Mouse (Mus musculus) E14TG2a.4 (cell line): ENCODE data around the gene Gne.
"Not testable (repeated sequence)": the region's sequence is repeated elsewhere in the genome, so short reads cannot be mapped to it uniquely, and the experiment has no call there.

Experiments
- H3K27me3 ChIP-seq: 2 replicates; pipeline ENCODE4 v1.6.1; 2014; ENCODE audit warnings: low read length, control low read depth; ENCODE audit not compliant: insufficient read depth
- H3K36me3 ChIP-seq: 2 replicates; pipeline ENCODE4 v1.6.1; 2014; ENCODE audit warnings: low read length, control low read depth; ENCODE audit not compliant: insufficient read depth
- H3K4me1 ChIP-seq: replicated peaks from 2 replicates; pipeline ENCODE4 v1.6.1; 2014; ENCODE audit warnings: low read depth, low read length, control low read depth
- H3K4me3 ChIP-seq: replicated peaks from 2 replicates; pipeline ENCODE4 v1.5.1; 2014; ENCODE audit warnings: mild to moderate bottlenecking, low read length
- H3K9me3 ChIP-seq: 2 replicates; pipeline ENCODE4 v1.6.1; 2014; ENCODE audit warnings: low read length, control low read depth
- CTCF ChIP-seq: conservative IDR thresholded peaks from 2 replicates; pipeline ENCODE4 v1.5.1; 2014; ENCODE audit warnings: low read length
- NANOG ChIP-seq: IDR thresholded peaks from 2 replicates; pipeline ENCODE4 v1.6.1; 2014; ENCODE audit warnings: borderline replicate concordance, low read length, mixed read lengths
- POU5F1 ChIP-seq: IDR thresholded peaks from 2 replicates; pipeline ENCODE4 v1.6.1; 2014; ENCODE audit warnings: low read length, borderline replicate concordance

Gne gene

DNA sequence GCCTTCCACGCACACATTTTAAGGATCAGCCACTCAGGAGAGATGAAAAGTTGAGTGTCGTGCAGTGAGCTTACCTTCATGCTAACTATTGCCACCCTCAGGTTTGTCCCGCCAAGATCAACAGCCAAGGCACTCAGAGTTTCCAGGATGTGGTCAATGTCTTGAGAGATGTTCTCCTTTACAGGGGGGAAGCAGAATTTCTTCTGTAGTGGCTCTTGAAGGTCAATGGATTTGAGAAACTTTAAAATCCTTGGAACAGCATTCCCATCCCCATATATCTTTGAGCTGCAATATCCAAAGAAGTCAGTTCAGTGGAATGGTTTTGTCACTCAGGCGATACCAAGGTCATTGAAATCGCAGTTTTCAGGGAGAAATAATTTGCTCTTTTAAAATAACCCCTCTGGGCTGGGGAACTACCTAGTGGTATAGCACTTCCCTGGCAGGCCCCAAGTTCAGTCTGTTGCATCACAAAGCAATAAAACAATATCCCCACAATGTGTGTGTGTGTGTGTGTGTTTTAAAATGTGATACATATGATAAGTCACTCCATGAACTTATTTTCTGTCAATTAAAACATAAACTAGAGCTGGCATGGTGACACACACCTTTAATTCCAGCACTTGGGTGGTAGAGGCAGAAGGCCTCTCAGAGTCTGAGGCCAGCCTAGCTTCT is 39.2 kb downstream of the Gne start:
- Histone ChIP-seq H3K27me3 (0 out of 2 replicates have a peak, but pooled peaks cover 14% of the 10 kb centered on the region), H3K4me1 (peaks cover 55% of the 10 kb centered on the region), H3K36me3 (peaks cover 43% of the 10 kb centered on the region), H3K4me3 (no peak overlapping the region), H3K9me3 (no peaks in the 10 kb centered on the region)
- TF ChIP-seq NANOG (no peak), POU5F1 (no peak), CTCF (no peak)

DNA sequence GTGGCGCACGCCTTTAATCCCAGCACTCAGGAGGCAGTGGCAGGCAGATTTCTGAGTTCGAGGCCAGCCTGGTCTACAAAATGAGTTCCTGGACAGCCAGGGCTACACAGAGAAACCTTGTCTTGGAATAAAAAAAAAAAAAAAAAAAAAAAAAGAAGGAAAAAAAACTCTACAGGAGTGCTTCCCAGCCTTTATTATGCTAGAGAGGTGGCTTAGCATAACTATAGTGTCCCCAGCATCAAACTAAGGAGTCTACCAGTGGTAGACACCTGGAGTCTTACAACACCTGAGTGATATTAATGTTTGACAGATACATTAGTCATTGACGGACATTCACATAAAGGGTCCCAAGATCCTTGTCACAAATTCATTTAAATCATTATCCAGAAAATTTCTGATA is 40.8 kb downstream of the Gne start:
- H3K9me3 ChIP-seq, H3K4me3 ChIP-seq: not testable (repeated sequence)
- Histone ChIP-seq H3K36me3 (peaks cover 54% of the 10 kb centered on the region), H3K27me3 (0 out of 2 replicates have a peak, but pooled peaks cover 14% of the 10 kb centered on the region), H3K4me1 (peaks cover 55% of the 10 kb centered on the region)
- TF ChIP-seq POU5F1 = peak; percentile 79; the same call in 1 of the 2 replicates

DNA sequence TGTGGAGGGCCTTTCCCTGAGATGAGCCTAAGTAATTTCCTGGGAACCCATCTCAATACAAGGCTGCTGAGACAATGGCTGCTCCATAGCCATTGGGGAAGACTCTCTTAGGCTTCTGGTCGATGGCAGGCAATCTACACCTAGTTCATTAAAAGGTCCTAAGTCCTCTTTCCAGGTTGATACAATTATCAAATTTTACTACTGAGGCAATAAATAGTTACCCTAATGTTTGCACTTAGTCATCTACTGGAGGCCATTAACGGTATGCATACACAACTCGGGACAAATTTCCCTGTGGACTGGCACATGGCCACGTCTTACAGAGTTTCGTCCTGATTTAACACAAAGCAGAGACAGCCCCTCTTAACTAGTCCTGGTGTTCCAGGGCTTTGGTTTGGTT is 41.5 kb downstream of the Gne start:
- H3K9me3 ChIP-seq = no peaks in the 10 kb centered on the region
- H3K4me3 ChIP-seq = no peak overlapping the region
- H3K36me3 ChIP-seq = peaks cover 58% of the 10 kb centered on the region
- TF ChIP-seq NANOG = no peak
- TF ChIP-seq CTCF = no peak
- no peak for TF ChIP-seq POU5F1
- H3K4me1 ChIP-seq = peaks cover 55% of the 10 kb centered on the region
- 0 out of 2 replicates have a peak, but pooled peaks cover 14% of the 10 kb centered on the region for H3K27me3 ChIP-seq

DNA sequence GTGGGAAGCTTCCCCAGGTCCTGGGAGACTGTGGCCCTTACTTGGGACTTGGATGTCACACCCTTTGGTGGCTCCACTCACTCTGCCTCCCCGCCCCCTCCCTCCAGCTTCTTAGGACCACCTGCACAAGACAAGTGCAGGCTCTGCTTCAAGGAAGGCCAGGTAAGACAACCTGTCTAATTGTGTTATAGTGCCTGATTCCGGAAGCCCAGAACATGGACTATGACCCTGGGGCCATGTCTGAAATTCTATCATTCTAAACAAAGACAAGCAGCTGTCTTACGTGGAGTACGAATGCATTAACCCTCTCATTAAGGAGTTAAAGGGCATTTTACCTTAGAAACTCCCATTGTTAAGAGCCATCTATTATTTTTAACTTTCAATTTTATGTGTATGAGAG is 43.2 kb downstream of the Gne start:
- no peaks in the 10 kb centered on the region for H3K9me3 ChIP-seq
- TF ChIP-seq POU5F1 = no peak
- no peak for TF ChIP-seq NANOG
- no peak for TF ChIP-seq CTCF
- H3K4me3 ChIP-seq = no peak overlapping the region
- H3K27me3 ChIP-seq = 0 out of 2 replicates have a peak, but pooled peaks cover 14% of the 10 kb centered on the region
- peaks cover 69% of the 10 kb centered on the region for H3K36me3 ChIP-seq
- H3K4me1 ChIP-seq = peaks cover 55% of the 10 kb centered on the region

GRCm38 (mm10) chr4:44036455-44036854 is 47.5 kb downstream of the Gne start:
- TF ChIP-seq NANOG (no peak), CTCF (no peak), POU5F1 (no peak)
- Histone ChIP-seq H3K4me3 (no peak overlapping the region), H3K4me1 (peaks cover 33% of the 10 kb centered on the region), H3K27me3 (0 out of 2 replicates have a peak, but pooled peaks cover 8% of the 10 kb centered on the region), H3K36me3 (peaks cover 71% of the 10 kb centered on the region), H3K9me3 (no peaks in the 10 kb centered on the region)

DNA sequence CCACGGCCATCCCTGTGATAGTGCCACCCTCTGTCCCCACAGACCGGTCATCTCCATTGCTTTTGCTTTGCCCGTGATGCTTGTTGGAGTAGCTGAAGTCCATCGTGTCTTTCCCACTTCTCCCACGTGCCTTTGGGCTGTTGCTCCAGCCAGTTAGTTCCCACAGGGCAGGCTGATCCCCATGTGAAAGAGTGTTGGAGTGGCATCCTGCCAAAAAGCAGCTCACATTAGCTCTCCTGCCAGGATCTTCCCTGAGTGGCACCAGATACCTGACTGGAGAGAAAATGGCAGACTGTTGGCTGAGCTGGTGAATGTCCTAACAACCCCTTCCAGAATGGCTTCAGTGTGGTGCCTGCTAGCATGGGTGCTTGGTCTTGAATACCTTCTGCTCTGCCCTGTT is 52.5 kb downstream of the Gne start:
- Histone ChIP-seq H3K36me3 (peaks cover 78% of the 10 kb centered on the region), H3K4me3 (no peak overlapping the region)
- TF ChIP-seq CTCF = no peak
- no peak for TF ChIP-seq POU5F1
- TF ChIP-seq NANOG = no peak

DNA sequence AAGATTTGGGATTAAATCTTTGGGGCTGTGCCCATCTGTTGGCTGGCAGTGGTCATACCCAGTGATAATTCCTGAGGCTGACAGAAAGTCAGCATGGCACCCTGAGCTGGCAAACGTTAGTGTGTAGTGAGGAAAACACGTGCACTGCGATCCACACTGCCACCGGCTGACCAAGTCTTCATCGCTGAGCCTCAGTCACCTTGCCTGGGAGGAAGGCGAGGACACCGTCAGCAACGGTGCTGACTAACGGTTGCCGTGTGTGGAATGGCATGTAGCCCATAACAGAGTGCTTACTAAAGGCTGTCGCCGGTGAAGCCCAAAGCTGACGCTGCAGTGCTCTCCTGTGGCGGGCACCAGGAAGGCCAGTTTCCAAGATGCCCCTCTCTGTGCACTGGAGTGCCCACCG is 54.3 kb downstream of the Gne start:
- TF ChIP-seq NANOG (no peak), CTCF (no peak), POU5F1 (no peak)
- Histone ChIP-seq H3K27me3 (no peaks in the 10 kb centered on the region), H3K36me3 (peaks cover 91% of the 10 kb centered on the region), H3K9me3 (no peaks in the 10 kb centered on the region), H3K4me3 (no peak overlapping the region), H3K4me1 (peaks cover 50% of the 10 kb centered on the region)

More for the DNA sequence above, 52.5 kb downstream of the Gne start:
- H3K27me3 ChIP-seq = no peaks in the 10 kb centered on the region
- peaks cover 50% of the 10 kb centered on the region for H3K4me1 ChIP-seq
- H3K9me3 ChIP-seq = no peaks in the 10 kb centered on the region

DNA sequence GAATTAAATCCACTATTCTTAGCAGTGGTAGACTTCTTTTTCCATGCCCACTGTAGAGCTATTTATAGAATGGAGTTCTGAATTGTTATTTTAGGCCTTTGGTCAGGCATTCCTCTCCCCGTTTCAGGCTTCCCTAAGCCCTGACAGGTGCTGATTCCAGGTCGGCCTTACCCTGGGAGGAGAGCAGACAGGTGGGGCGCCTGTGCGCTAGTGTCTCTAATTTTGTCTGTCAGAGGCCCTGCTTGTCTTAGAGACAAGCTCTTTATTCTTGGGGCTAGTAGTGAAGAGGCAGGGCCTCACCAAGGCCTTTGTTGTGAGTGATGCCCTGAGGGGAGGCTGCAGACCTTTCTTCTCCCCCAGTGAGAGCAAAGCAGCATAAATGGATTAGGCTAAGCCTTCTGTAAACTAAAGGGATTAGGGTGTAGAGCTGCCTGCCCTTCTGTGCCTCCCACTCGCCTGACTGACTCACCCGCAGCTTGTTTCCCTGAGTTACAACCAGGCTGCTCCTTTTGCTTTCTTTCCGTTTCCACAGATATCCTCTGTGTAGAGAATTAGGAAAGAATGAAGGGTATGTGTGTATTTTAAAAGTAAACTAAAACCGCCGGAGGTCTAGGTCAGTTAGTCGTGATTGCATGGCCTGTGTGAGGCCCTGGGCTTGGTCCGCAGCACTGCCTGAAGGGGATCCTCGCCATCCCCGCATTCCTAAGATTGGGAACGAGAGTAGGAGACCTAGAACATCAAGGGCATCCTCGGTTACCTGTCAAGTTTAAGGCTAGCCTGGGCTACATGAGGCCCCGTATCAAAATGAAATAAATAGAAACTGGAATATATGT is 55.5 kb downstream of the Gne start:
- peaks cover 100% of the 10 kb centered on the region for H3K36me3 ChIP-seq
- TF ChIP-seq NANOG (no peak), CTCF (no peak), POU5F1 (no peak)
- no peaks in the 10 kb centered on the region for H3K9me3 ChIP-seq
- H3K4me3 ChIP-seq = no peak overlapping the region
- H3K27me3 ChIP-seq = no peaks in the 10 kb centered on the region
- peaks cover 50% of the 10 kb centered on the region for H3K4me1 ChIP-seq

DNA sequence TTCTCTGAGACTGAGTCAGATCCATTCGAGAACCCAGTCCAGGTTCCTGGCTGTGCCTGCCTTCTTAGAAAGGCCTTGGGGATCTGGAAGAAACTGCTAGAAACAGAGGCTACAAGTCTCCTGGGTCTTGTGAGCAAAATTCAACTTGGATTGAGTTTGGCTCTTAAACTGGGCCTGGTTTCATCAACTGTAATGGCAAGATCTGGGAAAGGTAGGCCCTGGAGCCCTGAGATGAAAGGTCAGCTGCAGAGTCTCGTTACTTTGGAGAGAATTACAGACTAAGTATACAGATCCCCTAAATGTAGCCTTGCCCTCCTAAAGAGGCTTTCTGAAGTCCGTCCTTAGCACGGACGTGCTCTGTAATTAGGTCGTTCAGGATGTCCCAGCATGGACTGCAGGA is 58.4 kb downstream of the Gne start:
- Histone ChIP-seq H3K27me3 (no peaks in the 10 kb centered on the region), H3K4me3 (no peak overlapping the region), H3K36me3 (peaks cover 100% of the 10 kb centered on the region), H3K4me1 (peaks cover 55% of the 10 kb centered on the region), H3K9me3 (no peaks in the 10 kb centered on the region)
- TF ChIP-seq CTCF (no peak), NANOG (no peak), POU5F1 (no peak)
